In the genomic region with DNA sequence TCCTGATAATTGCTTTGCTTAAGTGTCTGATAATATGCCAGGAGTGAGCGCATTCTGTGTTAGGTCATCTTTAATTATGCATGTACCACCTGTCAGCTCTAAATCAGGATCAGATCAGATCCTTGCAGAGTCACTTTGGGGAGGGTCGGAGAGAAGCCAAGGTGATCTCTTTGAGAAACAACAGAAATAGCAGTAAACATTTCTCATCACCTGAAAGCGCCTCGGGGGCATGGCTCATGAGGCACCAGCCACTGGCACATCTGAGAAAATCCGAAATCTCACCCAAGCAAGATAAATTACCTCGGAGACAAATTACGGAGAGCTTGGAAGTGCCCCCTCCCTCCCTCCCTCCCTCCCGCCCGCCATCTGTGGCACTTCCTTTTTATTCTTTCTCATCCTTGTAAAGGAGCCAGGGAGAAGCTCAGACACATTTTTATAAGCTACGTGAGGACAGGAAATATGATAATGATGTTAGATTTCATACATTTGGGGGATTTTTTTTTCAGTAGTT, we compare ENCODE assay signal across 12 mouse cellular contexts.
A peak's percentile ranks its signal among the peaks of the same experiment; 100 is the strongest.
DNase-seq lines count a peak whose midpoint lies in the region; ATAC-seq lines count a peak whose summit lies in the region.
"Had no signal": no experiment of that assay in that cellular context is flagged by ENCODE, and none has a peak within 500 bp of the region (broad histone marks: within the 10 kb centered on the region; RNA-seq: fewer than 3 reads in every experiment).

No protein-coding gene starts in this region.

- intact Hi-C loops in heart, postnatal 10 days (cut with DNase I): no loop called here

- peaks cover 65% of the 10 kb centered on the region for H3K4me1 ChIP-seq in forebrain, embryonic 12.5 days
- H3K4me1 ChIP-seq in midbrain, embryonic 13.5 days (replicated peaks): peaks cover 69% of the 10 kb centered on the region

- no peaks in the 10 kb centered on the region for H3K9me3 ChIP-seq in forebrain, embryonic 12.5 days
- H3K9me3 ChIP-seq in midbrain, embryonic 13.5 days: no peaks in the 10 kb centered on the region
- H3K9me3 ChIP-seq: embryonic facial prominence, embryonic 15.5 days had no signal

- H3K9ac ChIP-seq in forebrain, embryonic 12.5 days: no peak overlapping the region
- 0 out of 2 replicates have a peak overlapping the region, but pooled peaks have one; percentile 10 for H3K9ac ChIP-seq in midbrain, embryonic 13.5 days (replicated peaks)
- H3K9ac ChIP-seq: embryonic facial prominence, embryonic 15.5 days had no signal

- H3K4me3 ChIP-seq in forebrain, embryonic 12.5 days (replicated peaks): no peak overlapping the region
- H3K4me3 ChIP-seq in midbrain, embryonic 13.5 days (replicated peaks): no peak overlapping the region
- H3K4me3 ChIP-seq: embryonic facial prominence, embryonic 15.5 days; layer of hippocampus, adult 2 months had no signal

- H3K4me2 ChIP-seq in forebrain, embryonic 12.5 days: no peak overlapping the region
- H3K4me2 ChIP-seq in midbrain, embryonic 13.5 days (replicated peaks): 0 out of 2 replicates have a peak overlapping the region, but pooled peaks have one; percentile 3
- H3K4me2 ChIP-seq: embryonic facial prominence, embryonic 15.5 days had no signal

- 41% methylated on average over 10 of the region's 10 CpGs for WGBS in forebrain, embryonic 12.5 days
- 26% methylated on average over 10 of the region's 10 CpGs for WGBS in midbrain, embryonic 13.5 days

- DNase-seq in MN1 (ENCODE audit: low spot score): peak; percentile 11
- peak; percentile 89 for DNase-seq in brain, adult 2 months (ENCODE audit: low read depth, low spot score)
- DNase-seq in kidney, postnatal 10 days: no peak
- DNase-seq in heart, postnatal 10 days: no peak
- DNase-seq in layer of hippocampus, adult 9-10 months (ENCODE audit: low spot score): no peak
- DNase-seq: adrenal gland, postnatal 25 days; liver had no signal

- no peaks in the 10 kb centered on the region for H3K27me3 ChIP-seq in forebrain, embryonic 12.5 days
- H3K27me3 ChIP-seq in midbrain, embryonic 13.5 days: no peaks in the 10 kb centered on the region
- H3K27me3 ChIP-seq: embryonic facial prominence, embryonic 15.5 days had no signal

- H3K27ac ChIP-seq in forebrain, embryonic 12.5 days: peak overlapping the region; percentile 42
- H3K27ac ChIP-seq in midbrain, embryonic 13.5 days: no peak overlapping the region
- H3K27ac ChIP-seq: embryonic facial prominence, embryonic 15.5 days; macrophage had no signal

- no peaks in the 10 kb centered on the region for H3K36me3 ChIP-seq in forebrain, embryonic 12.5 days (replicated peaks)
- H3K36me3 ChIP-seq in midbrain, embryonic 13.5 days: no peaks in the 10 kb centered on the region
- H3K36me3 ChIP-seq: embryonic facial prominence, embryonic 15.5 days had no signal

- ATAC-seq in forebrain, embryonic 12.5 days (ENCODE audit: low FRiP score): peak; percentile 8; the same call in 1 of the 2 replicates
- peak; percentile 26; the same call in 1 of the 2 replicates for ATAC-seq in midbrain, embryonic 13.5 days

Comparison
In these comparisons a context has a peak if more than half of its experiments do, and no peak if none do; other contexts are left out.
1. DNase-seq: peak in MN1 (single experiment) and brain, adult 2 months (single experiment); none in kidney, postnatal 10 days (single experiment), heart, postnatal 10 days (0 of 2) and layer of hippocampus, adult 9-10 months (single experiment).